Mouse (Mus musculus): ENCODE results near the gene Zfp423.

Zfp423 gene

DNA sequence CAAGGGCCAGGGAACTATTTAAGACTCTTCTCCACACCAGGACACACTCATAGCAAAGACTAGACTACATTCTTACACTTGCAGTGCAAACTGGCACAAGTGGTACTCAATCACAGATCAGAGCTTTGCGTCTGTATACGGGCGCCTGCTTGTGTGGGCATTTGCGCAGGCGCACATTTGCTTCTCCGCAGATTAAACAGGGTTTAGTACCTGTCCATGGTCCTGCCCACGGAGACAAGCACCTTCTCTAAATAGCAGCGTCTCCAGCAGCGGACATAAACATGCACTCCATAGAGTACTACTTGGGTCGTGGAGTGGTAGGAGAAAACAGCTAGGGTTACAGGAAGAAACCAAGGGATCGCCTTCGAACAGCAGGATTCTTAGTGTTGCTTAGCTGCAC is 259.1 kb downstream of the Zfp423 start:
- peak; percentile 27 for DNase-seq (ENCODE audit: low read depth)

- DNase-seq (ENCODE audit: low read depth), result no peak
These were observed 262.3 kb downstream of the Zfp423 start for GRCm38 (mm10) chr8:87697127-87697526.

DNA sequence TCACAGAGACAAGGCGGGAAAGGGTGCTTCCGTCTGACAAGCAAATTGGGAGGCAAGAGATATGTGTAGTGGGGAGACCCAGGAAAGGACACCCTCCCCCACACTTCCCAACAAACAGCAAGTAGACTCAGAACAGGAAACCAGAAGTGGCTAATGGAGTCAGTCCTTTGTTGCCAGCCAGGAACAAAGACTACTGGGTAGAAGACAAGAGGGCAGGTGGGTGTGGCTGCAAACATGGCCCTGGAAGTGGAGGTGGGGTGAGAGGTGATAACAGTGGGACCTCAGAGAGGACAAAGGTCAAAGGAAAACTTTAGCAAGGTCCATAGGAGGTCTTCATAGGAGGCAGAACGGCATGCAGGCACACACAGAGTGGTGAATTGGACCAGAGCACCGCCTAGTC is 265.7 kb downstream of the Zfp423 start:
- no peak for DNase-seq (ENCODE audit: low read depth)

- peak; percentile 2 for DNase-seq (ENCODE audit: low read depth)
These were observed 269.0 kb downstream of the Zfp423 start for GRCm38 (mm10) chr8:87690100-87691095.

GRCm38 (mm10) chr8:87689192-87689591 is 270.2 kb downstream of the Zfp423 start:
- DNase-seq (ENCODE audit: low read depth), result no peak

DNA sequence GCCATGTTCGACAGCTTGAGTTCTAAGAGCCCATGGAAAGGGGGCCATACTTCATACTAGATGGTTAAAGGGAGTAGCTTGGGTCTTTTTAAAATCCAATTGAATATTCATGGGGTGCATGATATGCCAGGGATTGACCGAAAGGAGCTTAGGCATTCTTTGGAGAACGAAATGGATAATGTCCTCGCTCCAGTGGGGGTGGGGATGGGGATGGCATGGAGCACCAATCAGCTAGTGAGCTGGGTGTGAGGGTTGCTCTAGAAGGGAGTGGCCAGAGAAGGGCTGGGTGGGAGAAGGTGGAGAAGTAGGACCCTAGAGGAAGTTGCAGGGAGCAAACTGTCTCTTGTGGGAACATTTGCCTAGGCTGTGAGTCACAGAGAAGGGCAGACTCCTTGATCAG is 271.0 kb downstream of the Zfp423 start:
- DNase-seq (ENCODE audit: low read depth), result no peak

DNA sequence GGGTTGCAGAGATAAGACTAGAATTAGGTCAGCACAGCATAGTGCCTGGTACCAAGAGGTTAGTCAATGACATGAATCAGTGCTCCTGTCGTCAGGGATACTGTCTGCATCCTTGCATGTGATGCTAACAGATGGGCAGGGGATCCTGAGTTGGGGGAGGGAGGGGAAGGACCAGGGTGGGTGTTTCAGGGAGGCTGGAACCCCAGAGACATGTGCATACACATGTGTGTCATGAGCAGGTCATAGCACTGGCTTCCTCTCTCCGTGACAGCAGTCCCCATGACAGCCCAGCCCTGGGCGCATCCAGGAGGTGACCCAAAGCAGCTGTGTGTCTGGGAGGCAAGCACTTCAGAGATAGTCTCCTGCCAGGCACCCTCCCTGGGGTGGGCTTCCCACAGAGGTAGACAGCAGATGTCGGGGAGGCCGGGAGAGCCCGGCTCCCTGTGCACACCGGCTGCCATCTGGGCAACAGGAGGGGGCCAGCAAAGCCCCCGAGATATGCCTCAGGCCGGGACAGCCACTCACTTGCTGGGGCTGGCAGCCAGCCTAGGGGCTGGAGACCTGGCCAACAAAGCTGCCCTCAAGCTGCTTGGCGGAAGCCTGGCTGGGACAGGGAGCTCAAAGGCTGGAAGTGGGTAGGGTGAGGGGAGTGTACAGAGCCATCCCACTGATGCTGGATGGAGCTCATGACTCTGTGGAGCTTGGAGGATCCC is 272.3 kb downstream of the Zfp423 start:
- no peak for DNase-seq (ENCODE audit: low read depth)

- DNase-seq (ENCODE audit: low read depth), result no peak
These were observed 273.4 kb downstream of the Zfp423 start for GRCm38 (mm10) chr8:87686026-87686425.

DNA sequence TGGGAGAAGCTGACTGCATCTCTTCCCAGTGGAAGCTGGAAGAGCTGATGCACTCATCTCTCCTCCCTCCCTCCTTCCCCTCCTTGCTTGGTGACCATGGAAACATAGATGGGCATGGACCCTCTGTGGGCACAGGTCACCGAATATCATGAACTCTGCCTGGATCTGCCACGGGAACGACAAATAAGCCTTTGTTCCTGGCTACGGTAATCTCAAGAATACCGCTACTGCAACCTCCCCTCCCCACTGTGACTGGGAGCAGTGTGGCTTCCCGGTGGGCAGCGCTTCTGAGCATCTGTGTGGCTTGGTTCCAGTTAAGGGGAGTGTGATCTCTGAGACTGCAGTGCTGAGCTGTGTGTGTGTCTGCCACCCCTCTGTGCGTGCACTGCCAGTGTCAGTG is 274.0 kb downstream of the Zfp423 start:
- no peak for DNase-seq (ENCODE audit: low read depth)

GRCm38 (mm10) chr8:87682066-87682465 is 277.3 kb downstream of the Zfp423 start:
- no peak for DNase-seq (ENCODE audit: low read depth)

DNA sequence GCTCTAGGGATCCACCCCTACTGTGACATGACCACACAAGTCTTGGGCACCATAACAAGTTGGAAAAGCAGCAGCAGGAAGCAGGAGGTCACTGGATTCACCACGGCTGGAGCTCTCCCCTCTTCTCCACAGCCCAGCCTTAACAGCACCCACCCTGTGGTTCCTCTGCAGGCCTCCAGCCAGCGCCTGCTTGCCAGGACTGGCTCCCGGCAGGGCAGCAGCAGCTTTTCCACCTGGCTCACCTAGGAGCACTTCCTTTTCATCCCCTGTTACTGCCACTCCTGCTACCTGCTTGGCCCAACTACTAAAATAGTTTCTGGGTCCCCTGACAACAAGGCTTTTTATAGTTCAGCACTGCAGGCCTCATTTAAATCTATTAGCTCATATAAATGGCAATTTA is 279.4 kb downstream of the Zfp423 start:
- no peak for DNase-seq (ENCODE audit: low read depth)

- no peak for DNase-seq (ENCODE audit: low read depth)
These were observed 279.9 kb downstream of the Zfp423 start for GRCm38 (mm10) chr8:87679431-87680003.

GRCm38 (mm10) chr8:87675411-87675810 is 284.0 kb downstream of the Zfp423 start:
- DNase-seq (ENCODE audit: low read depth), result no peak

- DNase-seq (ENCODE audit: low read depth), result no peak
These were observed 285.2 kb downstream of the Zfp423 start for GRCm38 (mm10) chr8:87674157-87674556.

DNA sequence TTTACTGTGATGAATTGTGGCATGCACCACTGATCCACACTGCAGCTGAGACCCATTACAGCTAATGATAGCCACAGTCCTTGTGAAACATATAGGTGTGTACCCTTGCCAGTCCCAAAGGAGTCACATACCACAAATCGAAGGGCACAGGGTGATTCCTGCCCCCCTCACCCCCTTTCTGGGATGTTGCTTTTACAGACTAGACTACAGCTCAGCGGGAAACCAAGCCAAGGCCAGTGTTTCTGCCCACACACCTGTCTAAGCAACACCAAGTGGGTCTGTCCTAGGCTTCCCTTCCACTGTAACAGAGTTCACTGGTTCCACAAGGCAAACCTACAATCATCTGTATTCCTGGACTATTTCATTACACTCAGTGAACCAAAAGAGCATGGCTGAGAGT is 287.2 kb downstream of the Zfp423 start:
- no peak for DNase-seq (ENCODE audit: low read depth)

- DNase-seq (ENCODE audit: low read depth), result no peak
These were observed 288.0 kb downstream of the Zfp423 start for GRCm38 (mm10) chr8:87671209-87671970.

- no peak for DNase-seq (ENCODE audit: low read depth)
These were observed 289.2 kb downstream of the Zfp423 start for GRCm38 (mm10) chr8:87670232-87670631.

DNA sequence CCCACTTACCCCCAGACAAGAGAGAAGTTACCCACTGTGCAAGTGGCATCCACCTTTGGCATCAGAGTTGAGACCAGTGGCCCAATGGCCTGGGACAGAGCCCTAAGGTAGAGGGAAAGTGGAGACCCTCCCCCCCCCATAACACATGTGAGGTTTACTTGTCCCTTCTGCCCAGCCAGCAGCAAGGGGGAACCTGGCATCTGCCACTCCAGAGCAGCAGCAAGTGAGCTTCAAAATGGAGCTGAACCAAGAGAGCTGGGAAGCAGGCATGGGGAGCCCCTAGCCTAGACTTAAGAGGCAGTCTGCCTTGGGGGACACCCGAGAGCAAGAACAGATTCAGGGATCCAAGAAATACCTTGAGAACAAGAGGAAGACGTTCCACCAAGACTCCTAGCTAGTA is 290.7 kb downstream of the Zfp423 start:
- DNase-seq (ENCODE audit: low read depth), result no peak

- no peak for DNase-seq (ENCODE audit: low read depth)
These were observed 291.3 kb downstream of the Zfp423 start for GRCm38 (mm10) chr8:87667914-87668643.

- DNase-seq (ENCODE audit: low read depth), result no peak
These were observed 292.1 kb downstream of the Zfp423 start for GRCm38 (mm10) chr8:87667297-87667696.

GRCm38 (mm10) chr8:87665337-87665736 is 294.1 kb downstream of the Zfp423 start:
- no peak for DNase-seq (ENCODE audit: low read depth)

DNA sequence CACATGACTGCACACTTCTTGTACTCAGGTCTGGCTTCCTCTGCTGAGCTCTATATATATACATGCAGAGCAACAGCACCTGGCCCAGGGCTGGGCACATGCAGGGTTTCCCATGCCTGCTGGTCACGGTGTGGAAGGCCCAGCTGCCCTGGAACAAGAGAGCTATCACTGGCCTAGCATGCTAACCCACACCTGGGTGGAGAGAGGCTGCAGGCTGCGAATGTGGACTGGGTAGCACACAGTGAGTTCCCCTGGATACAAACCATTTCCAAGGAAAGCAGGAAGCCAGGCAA is 295.2 kb downstream of the Zfp423 start:
- no peak for DNase-seq (ENCODE audit: low read depth)

Data from induced T-regulatory cell, adult 2 months (primary cell).